20 mouse cellular contexts compared by ENCODE assay signal in the genomic region with DNA sequence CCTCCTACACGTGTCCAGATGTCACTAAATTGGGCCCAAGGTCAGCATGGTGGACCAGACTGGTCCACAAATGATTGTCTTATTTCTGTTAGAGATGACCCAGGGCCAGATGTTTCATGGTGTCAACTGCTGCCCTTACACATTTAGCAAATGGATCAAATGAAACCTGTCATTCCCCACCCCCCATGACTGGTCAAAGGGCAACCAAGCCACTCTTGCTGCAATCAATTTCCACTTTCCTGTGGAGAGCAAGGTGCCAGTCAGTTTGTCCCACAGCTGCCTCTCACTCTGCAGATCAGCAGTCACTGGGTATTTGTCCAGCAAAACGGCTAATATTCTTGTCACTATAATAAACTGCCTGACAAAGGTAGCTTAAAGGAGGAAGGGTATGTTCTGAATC.
"Had no signal": no experiment of that assay in that cellular context is flagged by ENCODE, and none has a peak within 500 bp of the region (broad histone marks: within the 10 kb centered on the region; RNA-seq: fewer than 3 reads in every experiment).

No protein-coding gene starts in this region.

- DNase-seq: lung, adult 18-20 months; lung, embryonic 14.5 days; lung, postnatal 10 days; lung, postnatal 4 days; midbrain, embryonic 14.5 days; retina, postnatal 1 day; right cerebral cortex, adult 18-20 months; right cerebral cortex, postnatal 25 days; right cerebral cortex, postnatal 4 days; thymus, adult 2 months; thymus, postnatal 25 days; thymus, postnatal 4 days had no signal

- H3K9me3 ChIP-seq: midbrain, embryonic 10.5 days; midbrain, embryonic 12.5 days; neural tube, embryonic 13.5 days; neural tube, embryonic 15.5 days; stomach, embryonic 15.5 days had no signal

- H3K4me2 ChIP-seq: lung, embryonic 14.5 days; midbrain, embryonic 12.5 days; neural tube, embryonic 13.5 days; neural tube, embryonic 15.5 days; stomach, embryonic 15.5 days had no signal

- H3K4me1 ChIP-seq: midbrain, embryonic 10.5 days; midbrain, embryonic 12.5 days; neural tube, embryonic 13.5 days; neural tube, embryonic 15.5 days; stomach, embryonic 15.5 days had no signal

- H3K4me3 ChIP-seq: midbrain, embryonic 10.5 days; midbrain, embryonic 12.5 days; myocyte; neural tube, embryonic 13.5 days; neural tube, embryonic 15.5 days; stomach, embryonic 15.5 days had no signal

- H3K27ac ChIP-seq: midbrain, embryonic 10.5 days; midbrain, embryonic 12.5 days; neural tube, embryonic 13.5 days; neural tube, embryonic 15.5 days; stomach, embryonic 15.5 days; stomach, postnatal 0 days had no signal

- H3K36me3 ChIP-seq: midbrain, embryonic 10.5 days; midbrain, embryonic 12.5 days; neural tube, embryonic 13.5 days; neural tube, embryonic 15.5 days; stomach, embryonic 15.5 days had no signal

- H3K9ac ChIP-seq: lung, embryonic 14.5 days; midbrain, embryonic 12.5 days; neural tube, embryonic 13.5 days; neural tube, embryonic 15.5 days; stomach, embryonic 15.5 days had no signal

- H3K27me3 ChIP-seq: midbrain, embryonic 12.5 days; neural tube, embryonic 13.5 days; neural tube, embryonic 15.5 days; stomach, embryonic 15.5 days had no signal

- ATAC-seq: midbrain, embryonic 16.5 days had no signal
